Mouse (Mus musculus) layer of hippocampus, postnatal 36 days (tissue): ENCODE data around the gene Ubfd1. TPM values are rescaled to one million over a fixed set of nuclear protein-coding genes. Genes with fewer than 3 reads are reported as not detected.

ENCODE experiments used
- DNase-seq, 2 experiments: peaks; one replicate each; pipeline ENCODE4 v3.0.0; 2022
- total RNA-seq, 2 experiments: library from RNA; stranded (reverse); gene quantifications; 2 replicates each; pipeline ENCODE4 v1.2.3; 2021

Ubfd1 gene
- 10 to 100 TPM; 59.2 to 61.9 TPM for total RNA-seq

GRCm38 (mm10) chr7:122066945-122067516 is at the start of gene Ubfd1, which contains the start of gene Ears2:
Ubfd1 (plus strand) TSS chr7:122067175.
Ears2 (minus strand) TSS chr7:122067263.
- peak; percentile 97 to 98 for DNase-seq

GRCm38 (mm10) chr7:122018247-122018646 is 48.7 kb upstream of the Ubfd1 start:
- no peak for DNase-seq

GRCm38 (mm10) chr7:122018978-122019377 is 48.0 kb upstream of the Ubfd1 start:
- DNase-seq, result peak; percentile 43

GRCm38 (mm10) chr7:122020273-122020666 is 46.7 kb upstream of the Ubfd1 start:
- DNase-seq, result no peak

- DNase-seq, result peak; percentile 81 to 83
These were observed 46.2 kb upstream of the Ubfd1 start, which contains the start of gene Gga2 for GRCm38 (mm10) chr7:122020667-122021354. Gga2 (minus strand) TSS chr7:122021222.

GRCm38 (mm10) chr7:122022131-122022530 is 44.8 kb upstream of the Ubfd1 start:
- DNase-seq, result no peak

- DNase-seq, result no peak
These were observed 33.6 kb upstream of the Ubfd1 start for GRCm38 (mm10) chr7:122033371-122033770.

GRCm38 (mm10) chr7:122034348-122034747 is 32.6 kb upstream of the Ubfd1 start:
- DNase-seq, result no peak

- no peak for DNase-seq
These were observed 22.9 kb upstream of the Ubfd1 start for GRCm38 (mm10) chr7:122044106-122044505.

- peak in 1 of 2 experiments; percentile 13 for DNase-seq
These were observed 21.8 kb upstream of the Ubfd1 start for GRCm38 (mm10) chr7:122045181-122045634.

GRCm38 (mm10) chr7:122045711-122046110 is 21.3 kb upstream of the Ubfd1 start:
- DNase-seq, result no peak

- no peak for DNase-seq
These were observed 20.2 kb upstream of the Ubfd1 start for GRCm38 (mm10) chr7:122046813-122047212.

- DNase-seq, result no peak
These were observed 18.8 kb upstream of the Ubfd1 start for GRCm38 (mm10) chr7:122048191-122048590.

GRCm38 (mm10) chr7:122050834-122051233 is 16.1 kb upstream of the Ubfd1 start:
- no peak for DNase-seq

- no peak for DNase-seq
These were observed 10.3 kb upstream of the Ubfd1 start for GRCm38 (mm10) chr7:122056633-122057032.

- no peak for DNase-seq
These were observed 1.3 kb upstream of the Ubfd1 start for GRCm38 (mm10) chr7:122065656-122066055.

GRCm38 (mm10) chr7:122066102-122066944 is 652 bp upstream of the Ubfd1 start:
- peak in 1 of 2 experiments; percentile 25 for DNase-seq

GRCm38 (mm10) chr7:122067517-122068381 is 774 bp downstream of the Ubfd1 start:
- DNase-seq, result peak in 1 of 2 experiments; percentile 23

GRCm38 (mm10) chr7:122074374-122074773 is 7.4 kb downstream of the Ubfd1 start:
- DNase-seq, result no peak

GRCm38 (mm10) chr7:122079798-122080554 is 13.0 kb downstream of the Ubfd1 start:
- no peak for DNase-seq

- DNase-seq, result no peak
These were observed 14.1 kb downstream of the Ubfd1 start for GRCm38 (mm10) chr7:122081071-122081470.
